Mouse (Mus musculus): ENCODE measurements around the gene Npff. TPM values are rescaled to one million over a fixed set of nuclear protein-coding genes. Genes with fewer than 3 reads are reported as not detected.

Gene Npff
- polyA plus RNA-seq, 1 experiment from 2014 or later, result 1.6 TPM

GRCm38 (mm10) chr15:102508336-102508735 lies 16.4 kb downstream of the Npff start:
- Histone ChIP-seq H3K9me3 (replicated peaks; ENCODE audit: low read length) (no peaks in the 10 kb centered on the region), H3K4me3 (replicated peaks; ENCODE audit: low read depth, low read length) (no peak overlapping the region), H3K9ac (ENCODE audit: low read depth, low read length) (no peak overlapping the region), H3K4me2 (ENCODE audit: low read length) (no peak overlapping the region), H3K27ac (no peak overlapping the region), H3K36me3 (ENCODE audit: insufficient read depth, low read length) (peaks cover 12% of the 10 kb centered on the region), H3K27me3 (ENCODE audit: insufficient read depth, low read length) (no peaks in the 10 kb centered on the region), H3K4me1 (replicated peaks; ENCODE audit: insufficient read depth, low read length) (peaks cover 23% of the 10 kb centered on the region)
- DNase-seq (ENCODE audit: low spot score) (no peak), ATAC-seq (replicated peaks; ENCODE audit: low FRiP score, low read depth) (no peak)
- 86% methylated on average over 3 of the region's 3 CpGs for WGBS
- TF ChIP-seq CTCF (IDR thresholded peaks at IDR 0.05; ENCODE audit: low read depth), result no peak

DNA sequence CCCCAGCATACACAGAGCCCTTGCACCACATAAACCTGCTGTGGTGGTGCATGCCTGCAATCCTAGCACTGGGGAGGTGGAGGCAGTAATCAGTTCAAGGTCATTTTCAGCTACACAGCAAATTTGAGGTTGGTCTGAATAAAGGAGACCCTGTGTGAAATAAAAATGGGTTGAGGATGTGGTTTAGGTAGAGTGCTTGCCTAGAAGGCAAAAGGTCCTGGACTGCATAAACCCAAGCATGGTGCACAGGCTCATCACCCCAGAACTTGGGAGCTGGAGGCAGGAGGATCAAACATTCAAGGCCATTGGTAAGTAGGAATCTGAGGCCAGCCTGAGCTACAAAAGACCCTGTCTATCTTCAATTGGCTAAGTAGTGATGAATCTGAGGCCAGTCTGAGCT lies 17.2 kb downstream of the Npff start:
- no peaks in the 10 kb centered on the region for H3K9me3 ChIP-seq (replicated peaks; ENCODE audit: low read length)
- H3K9ac ChIP-seq (ENCODE audit: low read depth, low read length), result no peak overlapping the region
- H3K27ac ChIP-seq, result no peak overlapping the region
- H3K4me2 ChIP-seq (ENCODE audit: low read length), result no peak overlapping the region
- TF ChIP-seq CTCF (IDR thresholded peaks at IDR 0.05; ENCODE audit: low read depth), result no peak
- ATAC-seq (replicated peaks; ENCODE audit: low FRiP score, low read depth) (no peak), DNase-seq (ENCODE audit: low spot score) (no peak)
- H3K4me1 ChIP-seq (replicated peaks; ENCODE audit: insufficient read depth, low read length), result peaks cover 18% of the 10 kb centered on the region
- peaks cover 15% of the 10 kb centered on the region for H3K36me3 ChIP-seq (ENCODE audit: insufficient read depth, low read length)
- H3K27me3 ChIP-seq (ENCODE audit: insufficient read depth, low read length), result no peaks in the 10 kb centered on the region
- no peak overlapping the region for H3K4me3 ChIP-seq (replicated peaks; ENCODE audit: low read depth, low read length)

DNA sequence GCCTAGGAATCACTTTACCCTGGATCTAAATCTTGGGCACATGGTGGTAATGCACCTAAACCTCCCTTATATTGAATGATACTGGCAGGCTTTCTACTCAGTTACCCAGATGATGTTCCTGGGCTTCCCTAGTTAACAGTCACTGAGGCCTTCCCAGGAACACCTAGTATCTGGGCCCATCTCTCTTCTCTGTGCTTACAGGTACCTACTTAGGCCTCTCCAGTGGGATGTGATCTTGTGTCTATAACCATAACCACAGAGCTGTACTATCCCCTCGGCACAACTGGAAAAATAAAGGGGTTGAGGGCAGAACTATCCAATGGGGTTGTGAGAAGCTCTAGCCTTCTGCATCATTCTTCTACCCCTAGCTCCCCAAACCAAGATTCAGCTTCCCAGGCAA lies 17.9 kb downstream of the Npff start:
- ATAC-seq (replicated peaks; ENCODE audit: low FRiP score, low read depth), result no peak
- WGBS, result 93% methylated on average over 1 of the region's 1 CpGs

GRCm38 (mm10) chr15:102506464-102506830 lies 18.3 kb downstream of the Npff start:
- no peak for TF ChIP-seq CTCF (IDR thresholded peaks at IDR 0.05; ENCODE audit: low read depth)

More for the DNA sequence above, 17.9 kb downstream of the Npff start:
- no peak for TF ChIP-seq CTCF (IDR thresholded peaks at IDR 0.05; ENCODE audit: low read depth)
- H3K9ac ChIP-seq (ENCODE audit: low read depth, low read length), result no peak overlapping the region
- peaks cover 13% of the 10 kb centered on the region for H3K4me1 ChIP-seq (replicated peaks; ENCODE audit: insufficient read depth, low read length)
- peaks cover 19% of the 10 kb centered on the region for H3K36me3 ChIP-seq (ENCODE audit: insufficient read depth, low read length)
- H3K27ac ChIP-seq, result no peak overlapping the region
- H3K4me2 ChIP-seq (ENCODE audit: low read length), result no peak overlapping the region
- H3K9me3 ChIP-seq (replicated peaks; ENCODE audit: low read length), result no peaks in the 10 kb centered on the region
- no peak overlapping the region for H3K4me3 ChIP-seq (replicated peaks; ENCODE audit: low read depth, low read length)
- no peaks in the 10 kb centered on the region for H3K27me3 ChIP-seq (ENCODE audit: insufficient read depth, low read length)
- no peak for DNase-seq (ENCODE audit: low spot score)

DNA sequence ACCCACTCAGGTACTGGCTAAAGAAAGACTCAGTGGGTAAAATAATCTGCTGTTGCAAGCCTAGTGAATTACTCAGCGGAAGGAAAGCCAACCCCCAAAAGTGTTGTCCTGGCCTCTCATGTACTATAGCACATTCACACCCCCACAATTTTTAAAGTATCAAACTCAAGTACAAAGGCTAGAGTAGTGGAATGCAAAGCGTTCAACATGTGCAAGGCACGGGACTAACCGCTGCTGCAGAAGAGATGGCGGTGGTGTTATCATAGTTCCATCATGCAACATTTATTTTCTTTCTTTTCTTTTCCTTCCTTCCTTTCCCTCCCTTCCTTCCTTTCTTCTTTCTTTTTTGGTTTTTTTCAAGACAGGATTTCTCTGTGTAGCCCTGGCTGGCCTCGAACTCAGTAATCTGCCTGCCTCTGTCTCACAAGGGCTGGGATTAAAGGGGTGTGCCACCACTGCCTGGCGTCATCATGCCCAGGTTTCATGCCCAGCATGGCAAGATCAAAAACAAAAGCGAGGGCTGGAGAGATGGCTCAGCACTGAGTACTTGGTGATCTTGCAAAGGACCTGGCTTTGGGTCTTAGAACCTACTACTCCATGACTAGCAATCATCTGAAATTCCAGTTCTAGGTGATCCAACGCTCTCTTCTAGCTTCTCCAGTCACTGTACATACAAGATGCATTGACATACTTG lies 18.8 kb downstream of the Npff start:
- ATAC-seq (replicated peaks; ENCODE audit: low FRiP score, low read depth), result no peak
- WGBS, result 73% methylated on average over 9 of the region's 9 CpGs
- Histone ChIP-seq H3K9me3 (replicated peaks; ENCODE audit: low read length) (no peaks in the 10 kb centered on the region), H3K9ac (ENCODE audit: low read depth, low read length) (no peak overlapping the region), H3K27ac (no peak overlapping the region), H3K36me3 (ENCODE audit: insufficient read depth, low read length) (peaks cover 27% of the 10 kb centered on the region), H3K4me1 (replicated peaks; ENCODE audit: insufficient read depth, low read length) (0 out of 2 replicates have a peak, but pooled peaks cover 6% of the 10 kb centered on the region), H3K4me3 (replicated peaks; ENCODE audit: low read depth, low read length) (no peak overlapping the region), H3K4me2 (ENCODE audit: low read length) (no peak overlapping the region), H3K27me3 (ENCODE audit: insufficient read depth, low read length) (no peaks in the 10 kb centered on the region)
- no peak for TF ChIP-seq CTCF (IDR thresholded peaks at IDR 0.05; ENCODE audit: low read depth)
- DNase-seq (ENCODE audit: low spot score), result no peak

More at GRCm38 (mm10) chr15:102506464-102506830, 18.3 kb downstream of the Npff start:
- Histone ChIP-seq H3K27ac (no peak overlapping the region), H3K4me3 (replicated peaks; ENCODE audit: low read depth, low read length) (no peak overlapping the region), H3K36me3 (ENCODE audit: insufficient read depth, low read length) (peaks cover 22% of the 10 kb centered on the region), H3K27me3 (ENCODE audit: insufficient read depth, low read length) (no peaks in the 10 kb centered on the region), H3K9ac (ENCODE audit: low read depth, low read length) (no peak overlapping the region), H3K4me1 (replicated peaks; ENCODE audit: insufficient read depth, low read length) (peaks cover 11% of the 10 kb centered on the region; the same call in 1 of the 2 replicates), H3K4me2 (ENCODE audit: low read length) (no peak overlapping the region), H3K9me3 (replicated peaks; ENCODE audit: low read length) (no peaks in the 10 kb centered on the region)
- peak; percentile 27 for DNase-seq (ENCODE audit: low spot score)
- WGBS, result 10% methylated on average over 2 of the region's 2 CpGs
- ATAC-seq (replicated peaks; ENCODE audit: low FRiP score, low read depth), result no peak

DNA sequence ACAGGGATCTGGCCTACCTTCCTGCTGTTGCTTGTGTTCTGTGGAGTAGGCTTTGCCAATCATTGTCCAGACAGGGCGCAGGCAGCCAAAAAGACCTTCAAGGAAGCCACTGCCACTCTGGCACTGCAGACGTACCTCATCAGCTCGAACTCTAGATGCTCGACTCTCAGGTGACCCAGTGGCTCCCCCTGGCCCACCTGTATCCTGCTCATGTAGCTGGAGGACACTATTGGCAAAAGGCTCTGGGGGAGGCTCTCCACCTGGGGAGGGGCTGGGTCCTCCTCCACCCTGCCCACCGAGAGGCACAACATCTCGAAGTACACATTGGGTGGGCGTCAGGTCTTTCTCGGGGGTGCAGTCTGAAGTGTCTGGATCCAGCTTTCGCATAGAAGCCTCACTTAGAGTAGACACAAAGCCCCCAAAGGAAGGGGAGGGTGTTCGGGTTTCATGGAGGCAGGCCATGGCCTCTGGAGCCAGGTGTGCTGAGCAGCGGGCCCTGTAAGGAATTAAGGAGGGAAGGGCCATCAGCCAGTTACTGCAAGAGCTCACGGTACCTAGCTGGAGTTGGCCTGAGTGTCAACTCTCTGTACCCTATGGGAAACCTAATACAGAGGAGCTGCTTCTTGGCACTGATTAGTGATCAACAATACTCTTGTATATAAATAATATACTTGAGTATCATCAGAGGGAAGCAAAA lies 19.5 kb downstream of the Npff start:
- ATAC-seq (replicated peaks; ENCODE audit: low FRiP score, low read depth) (no peak), DNase-seq (ENCODE audit: low spot score) (no peak)
- peaks cover 34% of the 10 kb centered on the region for H3K36me3 ChIP-seq (ENCODE audit: insufficient read depth, low read length)
- 57% methylated on average over 12 of the region's 12 CpGs for WGBS
- H3K4me2 ChIP-seq (ENCODE audit: low read length), result no peak overlapping the region
- TF ChIP-seq CTCF (IDR thresholded peaks at IDR 0.05; ENCODE audit: low read depth), result no peak
- no peak overlapping the region for H3K4me3 ChIP-seq (replicated peaks; ENCODE audit: low read depth, low read length)
- H3K9ac ChIP-seq (ENCODE audit: low read depth, low read length), result no peak overlapping the region
- no peaks in the 10 kb centered on the region for H3K27me3 ChIP-seq (ENCODE audit: insufficient read depth, low read length)
- H3K9me3 ChIP-seq (replicated peaks; ENCODE audit: low read length), result no peaks in the 10 kb centered on the region
- H3K4me1 ChIP-seq (replicated peaks; ENCODE audit: insufficient read depth, low read length), result 0 out of 2 replicates have a peak, but pooled peaks cover 3% of the 10 kb centered on the region
- H3K27ac ChIP-seq, result no peak overlapping the region
